Mouse (Mus musculus) intestine, postnatal 0 days (tissue): ENCODE measurements around the gene Rsph1. TPM values are rescaled to one million over a fixed set of nuclear protein-coding genes. Genes with fewer than 3 reads are reported as not detected.

Experiments used
- ATAC-seq: fragments of 200-750 bp; cut with Nextera tagmentation; 2 replicates; pipeline ENCODE4 v1.8.0; 2017; ENCODE audit warnings: mild to moderate bottlenecking, moderate TSS enrichment, moderate library complexity
- H3K27ac ChIP-seq: fragments of 300-500 bp; sonication (generic); 2 replicates; pipeline ENCODE4 v1.5.1; 2014; ENCODE audit warnings: mild to moderate bottlenecking, low read depth, low read length, moderate library complexity
- H3K27me3 ChIP-seq: fragments of 300-500 bp; sonication (generic); replicated peaks from 2 replicates; pipeline ENCODE4 v1.6.1; 2014; ENCODE audit warnings: low read length, mixed read lengths; ENCODE audit not compliant: control insufficient read depth, insufficient read depth
- H3K36me3 ChIP-seq: fragments of 300-500 bp; sonication (generic); 2 replicates; pipeline ENCODE4 v1.6.1; 2014; ENCODE audit warnings: mild to moderate bottlenecking, moderate library complexity; ENCODE audit not compliant: control insufficient read depth, insufficient read depth
- H3K4me1 ChIP-seq: fragments of 300-500 bp; sonication (generic); replicated peaks from 2 replicates; pipeline ENCODE4 v1.6.1; 2014; ENCODE audit warnings: antibody characterized with exemption, low read length, mixed read lengths; ENCODE audit not compliant: control insufficient read depth, insufficient read depth
- H3K4me2 ChIP-seq: fragments of 300-500 bp; sonication (generic); replicated peaks from 2 replicates; pipeline ENCODE4 v1.6.1; 2014; ENCODE audit warnings: low read depth, mild to moderate bottlenecking, moderate library complexity
- H3K4me3 ChIP-seq: fragments of 300-500 bp; sonication (generic); 2 replicates; pipeline ENCODE4 v1.5.1; 2014; ENCODE audit warnings: low read depth, low read length
- H3K9ac ChIP-seq: fragments of 300-500 bp; sonication (generic); 2 replicates; pipeline ENCODE4 v1.6.1; 2014; ENCODE audit warnings: mild to moderate bottlenecking, low read depth, low read length
- H3K9me3 ChIP-seq: fragments of 300-500 bp; sonication (generic); 2 replicates; pipeline ENCODE4 v1.6.1; 2016; ENCODE audit warnings: mixed run types; ENCODE audit not compliant: control insufficient read depth
- CTCF ChIP-seq: sonication (generic); IDR thresholded peaks from 2 replicates; pipeline ENCODE4 v1.5.1; 2016; ENCODE audit warnings: low read depth, mild to moderate bottlenecking, control low read depth, antibody characterized with exemption, moderate library complexity
- WGBS: fragments of 180-500 bp; shearing (Covaris S2); extraction: QIAGEN DNeasy Blood & Tissue Kit; methylation state at CpG from one replicate; pipeline ENCODE4 v1.1.7; 2014; 5-methylcytosine and 5-hydroxymethylcytosine counted together
- polyA plus RNA-seq: library from polyadenylated mRNA; unstranded; fragments of >200 nt; fragmentation: Nextera tagmentation; extraction: Ambion mirVana; gene quantifications from 2 replicates; pipeline ENCODE4 v1.2.1, GENCODE M21; 2015

The Rsph1 gene
- polyA plus RNA-seq, 1 experiment from 2014 or later: 0.66 TPM

DNA sequence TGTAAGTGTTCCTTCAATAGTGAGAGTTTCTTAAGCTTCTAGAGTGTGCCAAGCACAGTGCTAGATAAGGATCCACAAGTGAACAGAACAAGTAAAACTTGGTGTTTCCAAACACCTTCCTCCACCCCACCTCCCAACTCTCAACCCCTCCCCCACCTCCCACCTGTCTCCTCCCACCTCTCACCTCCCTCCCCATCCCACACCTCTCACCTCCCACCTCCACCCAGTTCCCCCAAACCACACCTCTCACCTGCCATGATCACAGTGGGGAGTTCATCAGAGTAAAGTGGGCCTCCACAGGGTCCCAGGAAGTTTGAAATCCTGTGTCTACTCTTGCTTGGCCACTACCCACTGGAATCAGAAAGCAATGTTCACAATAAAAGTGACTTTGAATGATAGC, 13.1 kb upstream of the Rsph1 start:
- Histone ChIP-seq H3K9ac (no peak overlapping the region), H3K36me3 (no peaks in the 10 kb centered on the region), H3K9me3 (no peaks in the 10 kb centered on the region), H3K27me3 (no peaks in the 10 kb centered on the region), H3K4me1 (no peaks in the 10 kb centered on the region), H3K27ac (no peak overlapping the region), H3K4me2 (no peak overlapping the region), H3K4me3 (no peak overlapping the region)
- no peak for ATAC-seq
- no peak for TF ChIP-seq CTCF

- ATAC-seq: no peak
- Histone ChIP-seq H3K4me1 (no peaks in the 10 kb centered on the region), H3K4me2 (no peak overlapping the region), H3K27me3 (no peaks in the 10 kb centered on the region), H3K4me3 (no peak overlapping the region), H3K9ac (no peak overlapping the region), H3K9me3 (no peaks in the 10 kb centered on the region), H3K27ac (no peak overlapping the region), H3K36me3 (no peaks in the 10 kb centered on the region)
- 79% methylated on average over 7 of the region's 7 CpGs for WGBS
- no peak for TF ChIP-seq CTCF
Measured at GRCm38 (mm10) chr17:31288999-31289726, 12.0 kb upstream of the Rsph1 start.

GRCm38 (mm10) chr17:31287216-31287615, 10.0 kb upstream of the Rsph1 start:
- Histone ChIP-seq H3K9me3 (no peaks in the 10 kb centered on the region), H3K4me1 (no peaks in the 10 kb centered on the region), H3K4me3 (no peak overlapping the region), H3K27ac (no peak overlapping the region), H3K27me3 (no peaks in the 10 kb centered on the region), H3K9ac (no peak overlapping the region), H3K36me3 (no peaks in the 10 kb centered on the region), H3K4me2 (no peak overlapping the region)
- 85% methylated on average over 3 of the region's 3 CpGs for WGBS
- ATAC-seq: no peak
- no peak for TF ChIP-seq CTCF

DNA sequence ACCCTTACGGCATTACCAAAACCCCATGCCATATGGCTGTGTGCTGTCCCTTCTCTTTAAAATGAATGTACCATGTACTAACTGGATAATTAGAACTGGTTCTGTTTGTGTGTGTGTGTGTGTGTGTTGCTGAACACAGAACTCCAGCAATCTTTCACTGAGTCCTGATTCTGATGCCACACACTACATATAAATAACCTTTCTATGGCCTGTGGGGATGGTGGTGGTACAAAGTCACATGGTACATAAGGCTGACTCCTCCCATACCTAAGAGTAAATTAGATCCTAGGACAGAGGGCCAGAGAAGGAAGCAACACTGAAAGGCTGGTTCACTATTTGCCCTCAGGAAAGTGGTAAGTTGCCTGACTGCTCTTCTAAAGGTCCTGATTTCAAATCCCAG, 9.3 kb upstream of the Rsph1 start, which contains the start of gene Slc37a1:
Gene Slc37a1 (plus strand): TSS at position 301 of the 400 bp plus-strand sequence.
- H3K9ac ChIP-seq: no peak within 1 kb of the TSS
- no peak for TF ChIP-seq CTCF
- no peaks in the 10 kb centered on the region for H3K4me1 ChIP-seq
- WGBS: 100% methylated on average over 1 of the region's 1 CpGs
- no peak within 1 kb of the TSS for H3K4me2 ChIP-seq
- no peak for ATAC-seq
- H3K27me3 ChIP-seq: no peaks in the 10 kb centered on the region
- no peaks in the 10 kb centered on the region for H3K36me3 ChIP-seq
- H3K9me3 ChIP-seq: no peaks in the 10 kb centered on the region
- no peak within 1 kb of the TSS for H3K27ac ChIP-seq
- no peak within 1 kb of the TSS for H3K4me3 ChIP-seq

DNA sequence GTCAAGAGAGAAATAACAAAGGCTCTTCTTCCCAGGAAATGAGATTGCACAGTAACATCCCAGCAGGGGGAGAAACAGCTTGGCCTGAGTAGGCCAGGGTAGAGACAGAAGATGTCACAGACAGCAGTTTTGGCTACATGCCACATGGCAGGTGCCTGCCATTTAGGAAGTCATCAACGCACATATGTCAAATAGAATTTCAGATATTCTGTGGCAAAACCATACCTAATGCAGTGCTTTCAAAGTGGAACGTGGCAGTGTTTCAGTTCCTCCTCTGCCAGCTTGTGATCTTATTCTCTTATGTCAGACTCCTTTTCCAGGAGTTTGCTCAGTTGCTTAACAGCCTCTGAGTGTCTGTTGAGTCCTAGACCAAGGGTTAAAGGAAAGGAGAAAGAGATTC, 8.7 kb upstream of the Rsph1 start:
- no peak overlapping the region for H3K9ac ChIP-seq
- H3K4me2 ChIP-seq: no peak overlapping the region
- no peak overlapping the region for H3K27ac ChIP-seq
- ATAC-seq: no peak
- no peaks in the 10 kb centered on the region for H3K9me3 ChIP-seq
- H3K36me3 ChIP-seq: no peaks in the 10 kb centered on the region
- H3K4me1 ChIP-seq: no peaks in the 10 kb centered on the region
- no peak for TF ChIP-seq CTCF
- H3K4me3 ChIP-seq: no peak overlapping the region
- WGBS: 72% methylated on average over 2 of the region's 2 CpGs
- no peaks in the 10 kb centered on the region for H3K27me3 ChIP-seq

DNA sequence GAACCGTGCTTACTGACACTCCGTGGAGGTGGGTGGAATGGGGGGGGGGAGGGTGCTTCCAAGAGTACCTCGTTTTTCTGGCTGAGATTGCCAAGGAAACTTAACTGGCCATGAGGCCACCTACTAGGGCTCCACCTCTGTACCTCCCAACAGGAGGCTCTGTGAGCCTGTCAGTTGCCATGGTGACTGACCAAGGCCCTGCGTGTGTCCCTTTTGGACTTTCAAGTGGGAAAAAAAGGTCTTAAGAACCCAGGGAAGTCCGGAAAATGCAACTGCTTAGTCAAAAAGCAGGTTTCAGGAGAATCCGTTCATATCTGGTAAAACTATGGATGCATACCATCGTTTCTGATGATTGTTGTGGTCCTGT, 5.5 kb upstream of the Rsph1 start:
- no peak overlapping the region for H3K9ac ChIP-seq
- no peaks in the 10 kb centered on the region for H3K9me3 ChIP-seq
- no peak overlapping the region for H3K4me2 ChIP-seq
- no peak for TF ChIP-seq CTCF
- H3K4me3 ChIP-seq: no peak overlapping the region
- 39% methylated on average over 7 of the region's 7 CpGs for WGBS
- H3K36me3 ChIP-seq: no peaks in the 10 kb centered on the region
- no peak overlapping the region for H3K27ac ChIP-seq
- no peaks in the 10 kb centered on the region for H3K4me1 ChIP-seq
- no peak for ATAC-seq
- no peaks in the 10 kb centered on the region for H3K27me3 ChIP-seq
